Mouse (Mus musculus) thymus, adult 2 months (tissue): ENCODE results near the gene Narfl.

Source experiments
- CTCF ChIP-seq: fragments of 200-500 bp; IDR thresholded peaks from 2 replicates; pipeline ENCODE4 v1.5.1; 2012; ENCODE audit warnings: mild to moderate bottlenecking, control low read depth, low read length, moderate library complexity, borderline replicate concordance; ENCODE audit not compliant: control insufficient read depth, poor library complexity, insufficient read depth; ENCODE audit errors: extremely low read depth
- POLR2A ChIP-seq: fragments of 200-500 bp; IDR thresholded peaks from 2 replicates; pipeline ENCODE4 v1.6.1; 2012; ENCODE audit warnings: mild to moderate bottlenecking, low read length, control low read depth, moderate library complexity; ENCODE audit not compliant: control insufficient read depth, poor library complexity, insufficient read depth; ENCODE audit errors: extremely low read depth

DNA sequence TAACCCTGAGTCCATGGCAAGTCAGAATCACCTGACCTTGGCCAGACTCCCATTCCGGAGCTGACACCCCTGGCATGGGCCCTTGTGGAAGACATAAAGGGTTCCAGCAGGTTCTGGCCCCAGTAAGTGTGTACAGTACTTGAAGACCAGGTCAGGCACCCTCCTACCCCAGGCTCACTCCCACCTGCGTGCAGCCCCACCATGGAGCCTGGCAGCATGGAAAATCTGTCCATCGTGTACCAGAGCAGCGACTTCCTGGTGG, 45.6 kb upstream of the Narfl start:
- TF ChIP-seq CTCF, result no peak
- TF ChIP-seq POLR2A, result no peak
